Mouse (Mus musculus) G1E (cell line): ENCODE data around the gene Rftn2. TPM values are rescaled to one million over a fixed set of nuclear protein-coding genes. Genes with fewer than 3 reads are reported as not detected.

Source experiments
- ATAC-seq: 2 replicates; pipeline ENCODE4 v1.8.0; 2016; ENCODE audit warnings: mild to moderate bottlenecking; ENCODE audit not compliant: insufficient number of reproducible peaks, poor library complexity, low FRiP score, severe bottlenecking; ENCODE audit errors: extremely low read depth
- DNase-seq: peaks from one replicate; pipeline ENCODE4 v3.0.0; 2012; ENCODE audit warnings: low spot score
- H3K27me3 ChIP-seq: 2 replicates; pipeline ENCODE4 v1.6.1; 2012; ENCODE audit warnings: mild to moderate bottlenecking, low read length, inconsistent platforms; ENCODE audit not compliant: insufficient read depth
- H3K36me3 ChIP-seq: replicated peaks from 2 replicates; pipeline ENCODE3; 2012; ENCODE audit warnings: mild to moderate bottlenecking, inconsistent platforms
- H3K4me1 ChIP-seq: 2 replicates; pipeline ENCODE4 v1.6.1; 2012; ENCODE audit warnings: low read depth, low read length, inconsistent platforms, mixed read lengths; ENCODE audit not compliant: insufficient read depth
- H3K4me3 ChIP-seq: 2 replicates; pipeline ENCODE4 v1.5.1; 2012; ENCODE audit warnings: low read depth, mild to moderate bottlenecking, inconsistent platforms, low read length, moderate library complexity, mixed read lengths
- H3K9me3 ChIP-seq: replicated peaks from 2 replicates; pipeline ENCODE4 v1.6.1; 2012; ENCODE audit warnings: inconsistent platforms
- CTCF ChIP-seq: IDR thresholded peaks from 2 replicates; pipeline ENCODE4 v1.5.1; 2012; ENCODE audit warnings: low read depth, low read length, inconsistent platforms, mixed read lengths
- GATA1 ChIP-seq: IDR thresholded peaks from 2 replicates; pipeline ENCODE4 v1.6.1; 2012; ENCODE audit warnings: borderline replicate concordance, low read length, inconsistent platforms, mixed read lengths
- GATA2 ChIP-seq: IDR thresholded peaks from 2 replicates; pipeline ENCODE4 v1.6.1; 2012; ENCODE audit warnings: low read depth, low read length, inconsistent platforms, borderline replicate concordance
- POLR2AphosphoS5 ChIP-seq: IDR thresholded peaks from 2 replicates; pipeline ENCODE4 v1.6.1; 2012; ENCODE audit warnings: low read depth, low read length, inconsistent platforms; ENCODE audit not compliant: insufficient replicate concordance
- TAL1 ChIP-seq: conservative IDR thresholded peaks from 2 replicates; pipeline ENCODE4 v1.6.1; 2012; ENCODE audit warnings: low read depth, low read length, inconsistent platforms, mixed read lengths
- polyA plus RNA-seq: library from polyadenylated mRNA; stranded (reverse); fragments of >175 nt; gene quantifications from 2 replicates; pipeline ENCODE4 v1.2.3, GENCODE M21; 2012
- total RNA-seq, 2 experiments: library from RNA; stranded (forward) in 1 of 2; stranded (reverse) in 1 of 2; fragments of 200-1000 nt in 1 of 2; fragments of >200 nt in 1 of 2; fragmentation: Nextera tagmentation in 1 of 2; gene quantifications; 2 replicates each; pipeline ENCODE4 v1.2.3; 2014 to 2017

Rftn2 gene
- total and polyA plus RNA-seq, 3 experiments = 0.08 to 3.2 (median 2.5) TPM

DNA sequence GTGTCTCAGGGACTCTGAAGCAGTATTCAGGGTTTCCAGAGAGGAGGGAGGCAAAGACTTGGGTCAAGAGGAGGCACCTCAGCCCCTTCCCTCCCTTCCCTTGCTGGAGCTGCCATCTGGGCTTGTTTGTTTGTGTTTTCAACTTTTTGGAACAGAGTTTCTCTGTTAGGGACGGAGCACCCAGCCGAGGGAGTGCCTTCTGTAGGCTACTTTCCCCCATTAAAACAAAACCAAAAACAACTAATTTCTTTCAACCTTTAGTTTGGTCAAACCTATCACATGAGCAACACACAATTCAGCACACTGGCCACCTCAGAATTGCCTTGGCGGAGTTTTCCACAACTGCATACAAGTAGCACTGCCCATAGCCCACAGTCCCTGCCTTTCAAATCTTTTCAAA is 1.2 kb downstream of the Rftn2 start:
- TF ChIP-seq GATA1 = no peak
- TF ChIP-seq TAL1 = no peak
- no peak for TF ChIP-seq POLR2AphosphoS5
- TF ChIP-seq CTCF = no peak
- TF ChIP-seq GATA2 = no peak

GRCm38 (mm10) chr1:55224111-55224510 is 2.5 kb downstream of the Rftn2 start:
- H3K4me3 ChIP-seq = no peak overlapping the region
- H3K36me3 ChIP-seq = no peaks in the 10 kb centered on the region
- DNase-seq = no peak
- no peaks in the 10 kb centered on the region for H3K9me3 ChIP-seq
- no peak for ATAC-seq
- peaks cover 33% of the 10 kb centered on the region for H3K27me3 ChIP-seq
- TF ChIP-seq GATA1 (no peak), POLR2AphosphoS5 (no peak), GATA2 (no peak), TAL1 (no peak), CTCF (no peak)
- H3K4me1 ChIP-seq = no peaks in the 10 kb centered on the region; the same call in 1 of the 2 replicates

More for the DNA sequence above, 1.2 kb downstream of the Rftn2 start:
- Histone ChIP-seq H3K9me3 (no peaks in the 10 kb centered on the region), H3K4me3 (no peak overlapping the region), H3K36me3 (no peaks in the 10 kb centered on the region), H3K27me3 (peaks cover 27% of the 10 kb centered on the region), H3K4me1 (no peaks in the 10 kb centered on the region; the same call in 1 of the 2 replicates)
- ATAC-seq = no peak
- DNase-seq = no peak

- ATAC-seq = no peak
- Histone ChIP-seq H3K36me3 (no peaks in the 10 kb centered on the region), H3K4me3 (no peak overlapping the region), H3K9me3 (no peaks in the 10 kb centered on the region), H3K27me3 (peaks cover 34% of the 10 kb centered on the region), H3K4me1 (no peaks in the 10 kb centered on the region)
- DNase-seq = no peak
- TF ChIP-seq CTCF (no peak), GATA2 (no peak)
Measured at GRCm38 (mm10) chr1:55223026-55223425, 3.6 kb downstream of the Rftn2 start.

- TF ChIP-seq POLR2AphosphoS5 (no peak), TAL1 (no peak), CTCF (no peak), GATA1 (no peak), GATA2 (no peak)
- ATAC-seq (no peak), DNase-seq (no peak)
- no peaks in the 10 kb centered on the region for H3K36me3 ChIP-seq
- no peak overlapping the region for H3K4me3 ChIP-seq
- peaks cover 32% of the 10 kb centered on the region for H3K27me3 ChIP-seq
- H3K4me1 ChIP-seq = no peaks in the 10 kb centered on the region
- no peaks in the 10 kb centered on the region for H3K9me3 ChIP-seq
Measured at GRCm38 (mm10) chr1:55221352-55221751, 5.2 kb downstream of the Rftn2 start.

DNA sequence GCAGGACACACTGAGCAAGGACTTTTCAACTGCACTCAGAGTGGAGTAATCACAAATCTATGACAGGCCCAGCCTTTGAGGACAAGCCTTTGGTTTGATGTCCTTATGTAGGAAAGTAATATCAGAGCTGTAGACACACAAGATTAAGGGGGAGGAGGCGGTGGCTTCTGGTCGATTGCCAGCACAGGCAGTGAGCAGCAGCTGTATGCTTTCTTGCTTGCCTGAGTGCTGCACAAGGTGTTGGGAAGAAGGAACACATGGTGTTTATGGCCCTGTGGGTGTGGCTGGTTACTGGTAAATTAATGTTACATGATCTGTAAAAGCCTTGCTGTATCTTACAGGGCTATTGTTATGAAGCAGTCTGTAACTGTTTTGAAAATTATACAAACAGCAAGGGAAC is 9.4 kb downstream of the Rftn2 start:
- Histone ChIP-seq H3K9me3 (no peaks in the 10 kb centered on the region), H3K4me1 (peaks cover 7% of the 10 kb centered on the region), H3K27me3 (peaks cover 24% of the 10 kb centered on the region), H3K36me3 (no peaks in the 10 kb centered on the region), H3K4me3 (no peak overlapping the region)
- no peak for TF ChIP-seq CTCF
- no peak for TF ChIP-seq GATA1
- TF ChIP-seq TAL1 = no peak
- TF ChIP-seq POLR2AphosphoS5 = no peak
- TF ChIP-seq GATA2 = no peak
- ATAC-seq (no peak), DNase-seq (no peak)

DNA sequence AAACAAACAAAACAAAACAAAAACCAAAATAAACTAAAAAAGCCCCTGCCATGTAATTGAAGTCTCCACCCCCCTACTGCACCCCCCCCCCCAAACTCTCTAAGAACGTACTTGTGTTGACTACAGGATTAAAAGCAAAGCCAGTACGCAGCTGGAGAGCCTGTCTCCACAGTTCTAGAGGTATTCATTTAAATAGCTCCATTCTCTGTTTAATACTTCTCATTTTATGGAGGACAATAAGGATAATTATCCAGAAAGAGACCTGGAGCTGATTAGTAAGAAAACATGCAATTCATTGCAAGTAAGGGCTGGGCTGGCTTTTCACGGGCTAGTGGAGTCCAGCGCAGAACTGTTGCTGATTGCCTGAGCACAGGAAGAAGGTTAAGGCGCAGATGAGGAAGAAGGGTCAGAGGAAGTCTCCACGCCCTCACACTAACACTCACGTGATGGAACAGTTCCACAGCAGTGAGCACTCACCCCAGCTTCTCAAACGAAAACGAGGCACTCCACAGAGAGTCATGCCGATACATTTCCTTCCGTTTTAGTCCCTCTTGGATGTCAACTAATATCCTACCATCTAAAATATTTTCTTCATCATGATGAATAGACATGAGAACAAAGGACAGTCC is 11.3 kb downstream of the Rftn2 start:
- TF ChIP-seq GATA2 = no peak
- no peak for TF ChIP-seq CTCF
- TF ChIP-seq TAL1 = no peak
- no peak for TF ChIP-seq POLR2AphosphoS5
- no peak for TF ChIP-seq GATA1
- Histone ChIP-seq H3K4me1 (peaks cover 7% of the 10 kb centered on the region), H3K27me3 (peaks cover 23% of the 10 kb centered on the region), H3K36me3 (no peaks in the 10 kb centered on the region), H3K4me3 (no peak overlapping the region), H3K9me3 (no peaks in the 10 kb centered on the region)
- ATAC-seq = peak; percentile 94
- no peak for DNase-seq
